Mouse (Mus musculus): ENCODE data around the gene Trim80.

DNA sequence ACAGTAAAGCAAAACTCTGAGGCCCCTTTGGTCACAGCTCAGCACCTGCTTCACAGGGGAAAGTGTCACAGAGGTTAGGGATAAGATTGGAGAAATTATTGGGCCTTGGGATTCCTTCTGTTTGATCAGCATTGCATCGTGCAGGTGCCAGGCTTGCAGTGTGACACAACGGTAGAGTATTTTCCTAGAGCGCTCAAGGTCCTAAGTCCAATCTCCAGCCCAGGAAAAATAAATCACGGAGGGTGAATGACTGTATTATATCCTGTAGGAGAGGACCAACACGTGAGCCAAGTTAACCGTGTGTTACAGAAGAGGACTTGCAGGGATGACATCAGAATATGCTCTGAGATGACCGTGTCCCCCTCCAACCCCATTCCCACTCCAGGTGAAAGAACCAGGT lies 9.8 kb downstream of the Trim80 start:
- TF ChIP-seq CTCF (conservative IDR thresholded peaks at IDR 0.05; ENCODE audit: insufficient read depth, insufficient read length, low read depth, low read length) (no peak), POLR2A (IDR thresholded peaks at IDR 0.05; ENCODE audit: low read depth, low read length) (no peak)
